Mouse (Mus musculus) bone marrow, adult 2 months (tissue): ENCODE measurements around the gene Ncln.

Experiments
- CTCF ChIP-seq: fragments of 200-500 bp; IDR thresholded peaks from 2 replicates; pipeline ENCODE4 v1.5.1; 2011; ENCODE audit warnings: low read length, control low read depth; ENCODE audit not compliant: control insufficient read depth, insufficient read depth
- POLR2A ChIP-seq: fragments of 200-500 bp; IDR thresholded peaks from 2 replicates; pipeline ENCODE4 v1.6.1; 2011; ENCODE audit warnings: low read depth, mild to moderate bottlenecking, control low read depth, low read length, borderline replicate concordance; ENCODE audit not compliant: control insufficient read depth

DNA sequence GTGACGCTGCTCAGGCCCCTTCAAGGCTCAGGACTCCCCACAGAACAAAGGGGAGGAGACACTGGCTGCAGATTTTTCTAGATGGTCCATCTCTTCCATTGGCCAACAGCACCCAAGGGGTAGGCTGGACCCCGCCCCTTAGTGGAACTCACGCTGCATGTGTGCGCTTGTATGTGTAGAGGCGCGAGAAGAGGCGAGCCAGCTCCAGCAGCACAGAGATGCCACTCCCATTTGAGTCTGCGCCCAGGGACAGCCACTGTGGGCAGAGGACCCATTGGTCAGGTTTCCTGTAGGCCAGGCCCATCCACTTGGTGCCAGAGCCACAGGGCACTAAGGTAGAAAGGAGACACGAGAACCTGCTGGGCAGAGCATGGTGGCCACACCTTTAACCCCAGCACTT lies 5.2 kb downstream of the Ncln start:
- TF ChIP-seq CTCF: no peak
- TF ChIP-seq POLR2A: no peak
